Mouse (Mus musculus): ENCODE data around the gene Phf20.

Phf20 gene

DNA sequence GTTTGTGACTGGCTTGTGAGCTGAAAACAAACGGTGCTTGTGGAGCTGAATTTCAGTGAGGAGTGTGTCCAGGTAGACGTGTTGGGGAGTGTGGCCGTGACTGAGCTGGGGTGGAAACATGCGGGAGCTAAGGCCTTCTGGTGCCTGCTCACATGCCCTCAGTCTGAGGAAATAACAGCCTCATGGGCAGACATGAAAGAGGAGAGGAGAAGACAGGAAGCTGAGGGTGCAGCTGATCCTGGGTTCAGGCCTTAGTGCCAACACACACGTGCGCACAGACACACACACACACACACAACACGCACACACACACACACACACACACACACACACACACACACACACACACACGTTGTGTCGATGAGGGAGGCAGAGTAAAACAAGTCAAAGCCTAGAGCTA lies 71.4 kb downstream of the Phf20 start:
- no peak for DNase-seq (ENCODE audit: low spot score)

DNA sequence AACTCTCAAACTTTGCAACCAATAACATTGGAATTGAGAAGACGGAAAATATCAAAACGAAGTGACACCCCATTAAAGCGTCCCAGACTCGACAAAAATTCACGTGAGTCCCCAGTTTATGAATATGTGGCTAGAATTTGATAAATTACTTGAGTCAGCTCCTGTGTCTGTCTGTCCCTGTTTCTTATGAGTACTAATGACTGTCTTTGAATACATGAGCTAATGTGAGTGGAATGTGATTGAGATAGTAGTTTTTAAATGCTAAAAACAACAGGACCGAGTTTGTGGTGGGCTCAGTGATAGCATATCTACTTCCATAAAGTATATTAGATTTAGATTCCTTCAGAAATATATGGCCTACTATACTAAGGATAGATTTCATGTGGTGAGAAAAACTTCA lies 76.3 kb downstream of the Phf20 start:
- no peak for DNase-seq (ENCODE audit: low spot score)

- peak; percentile 89 for DNase-seq (ENCODE audit: low spot score)
Measured at GRCm38 (mm10) chr2:156278226-156279017, 82.2 kb downstream of the Phf20 start.

DNA sequence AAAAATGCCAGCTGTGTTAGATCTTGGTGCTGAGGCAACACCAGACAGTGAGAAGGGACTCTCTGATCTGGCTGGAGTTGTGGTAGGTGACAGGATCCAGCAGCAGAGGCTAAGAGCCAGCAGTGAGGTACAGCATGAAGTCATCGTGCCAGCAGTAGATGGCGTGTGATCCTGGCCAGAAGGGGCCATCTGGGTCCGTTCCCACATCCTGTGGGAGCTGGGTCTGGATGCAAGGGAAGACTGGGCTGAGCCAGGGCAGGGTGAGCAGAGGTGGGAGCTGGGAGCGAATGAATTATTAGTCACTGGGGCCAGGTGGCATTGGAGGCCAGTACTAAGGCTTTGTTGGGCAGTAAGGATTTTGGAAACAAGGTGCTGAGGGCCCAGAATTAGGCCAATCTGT lies 85.0 kb downstream of the Phf20 start:
- DNase-seq (ENCODE audit: low spot score), result no peak

DNA sequence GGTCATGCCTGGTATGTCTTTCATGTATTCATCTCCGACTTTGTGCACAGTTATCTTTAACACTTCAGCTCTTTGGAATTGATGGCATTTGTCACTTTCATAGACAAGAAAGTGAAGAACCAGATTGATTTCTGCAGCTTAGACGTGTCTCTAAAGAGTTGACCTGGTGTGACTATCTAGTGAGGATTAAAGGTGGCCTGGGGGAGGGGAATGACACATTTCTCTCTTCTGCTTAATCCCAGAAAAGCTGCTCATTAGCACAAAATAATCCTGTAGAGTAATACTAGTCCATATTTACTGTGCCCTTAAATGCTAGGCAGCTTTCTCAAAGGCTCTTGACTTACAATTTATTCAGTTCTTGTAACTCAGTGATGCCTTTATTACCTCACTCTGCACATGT lies 88.9 kb downstream of the Phf20 start:
- no peak for DNase-seq (ENCODE audit: low spot score)

DNA sequence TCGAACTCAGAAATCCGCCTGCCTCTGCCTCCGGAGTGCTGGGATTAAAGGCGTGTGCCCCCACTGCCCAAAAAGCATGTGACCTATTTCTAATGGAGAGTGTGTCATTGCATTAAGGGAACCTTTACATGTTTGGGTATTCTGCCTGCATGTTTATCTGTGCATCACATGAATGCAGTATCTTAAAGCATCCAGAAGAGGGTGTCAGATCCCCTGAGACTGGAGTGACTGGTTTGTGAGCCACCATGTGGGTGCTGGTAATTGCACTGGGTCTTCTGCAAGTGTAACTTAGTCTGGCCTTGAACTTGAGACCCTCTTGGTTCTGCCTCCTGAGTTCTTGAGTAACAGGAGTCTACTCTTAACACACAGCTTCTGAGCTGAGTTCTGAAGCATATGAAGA lies 90.5 kb downstream of the Phf20 start:
- no peak for DNase-seq (ENCODE audit: low spot score)

- no peak for DNase-seq (ENCODE audit: low spot score)
Measured at GRCm38 (mm10) chr2:156288222-156288621, 92.0 kb downstream of the Phf20 start.

GRCm38 (mm10) chr2:156289552-156290160 lies 93.4 kb downstream of the Phf20 start:
- no peak for DNase-seq (ENCODE audit: low spot score)

DNA sequence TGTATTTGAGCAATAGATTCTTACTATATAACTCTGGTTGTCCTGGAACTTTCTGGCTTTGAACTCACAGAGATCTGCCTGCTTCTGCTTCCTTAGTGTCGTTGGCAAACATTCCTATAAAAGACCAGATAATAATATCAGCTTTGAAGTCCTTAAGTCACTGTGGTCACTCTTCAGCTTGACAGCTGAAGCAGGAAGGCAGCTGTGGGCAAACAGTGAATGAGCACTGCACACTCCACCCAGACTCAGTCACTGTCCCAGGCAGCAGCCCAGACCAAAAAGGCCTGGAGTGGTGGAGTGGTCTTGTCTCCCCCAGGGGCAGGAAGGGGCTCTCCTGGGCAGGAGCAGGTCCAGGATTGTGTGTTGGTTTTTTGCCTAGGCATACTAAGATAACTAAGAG lies 95.7 kb downstream of the Phf20 start:
- no peak for DNase-seq (ENCODE audit: low spot score)

GRCm38 (mm10) chr2:156295601-156296063 lies 99.4 kb downstream of the Phf20 start:
- no peak for DNase-seq (ENCODE audit: low spot score)

DNA sequence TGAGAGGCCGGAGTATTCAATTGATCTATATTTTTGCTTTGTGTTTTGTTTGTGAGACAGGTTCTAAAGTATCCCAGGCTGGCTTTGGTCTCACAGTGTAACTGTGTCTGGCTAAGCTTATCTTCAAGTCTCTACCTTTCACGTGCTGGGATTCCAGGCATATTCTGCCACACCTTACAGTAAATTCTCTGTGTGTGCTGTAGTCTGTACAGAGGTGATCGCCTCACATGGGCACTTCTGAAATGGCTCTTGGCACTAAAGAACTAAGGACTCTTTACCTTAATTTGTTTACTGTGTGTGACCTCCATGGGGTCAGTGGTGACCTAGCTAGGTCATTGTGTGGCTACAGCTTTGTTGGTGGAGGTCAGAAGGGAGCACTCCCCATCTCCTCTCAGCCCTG lies 99.9 kb downstream of the Phf20 start:
- DNase-seq (ENCODE audit: low spot score), result no peak

GRCm38 (mm10) chr2:156297653-156298052 lies 101.4 kb downstream of the Phf20 start:
- no peak for DNase-seq (ENCODE audit: low spot score)

GRCm38 (mm10) chr2:156298458-156298857 lies 102.2 kb downstream of the Phf20 start:
- no peak for DNase-seq (ENCODE audit: low spot score)

- no peak for DNase-seq (ENCODE audit: low spot score)
Measured at GRCm38 (mm10) chr2:156302063-156302462, 105.8 kb downstream of the Phf20 start.

- no peak for DNase-seq (ENCODE audit: low spot score)
Measured at GRCm38 (mm10) chr2:156304351-156304750, 108.1 kb downstream of the Phf20 start.

DNA sequence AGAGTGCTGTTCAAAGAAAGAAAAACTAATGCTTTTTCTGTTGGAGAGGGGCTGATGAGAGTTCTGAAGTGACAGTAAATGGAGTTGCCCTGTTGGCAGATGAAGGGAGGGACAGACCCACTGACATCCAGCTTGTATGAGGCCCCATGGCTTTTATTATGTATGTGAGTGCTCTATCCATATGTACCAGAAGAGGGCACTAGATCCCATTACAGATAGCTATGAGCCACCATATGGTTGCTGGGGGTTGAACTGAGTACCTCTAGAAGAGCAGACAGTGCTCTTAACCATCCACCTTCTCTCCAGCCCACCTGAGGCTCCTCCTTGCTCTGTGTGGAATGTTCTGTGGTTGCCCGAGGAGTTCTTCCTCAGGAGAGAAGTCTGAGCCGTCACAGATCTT lies 109.6 kb downstream of the Phf20 start:
- DNase-seq (ENCODE audit: low spot score), result peak; percentile 72

- DNase-seq (ENCODE audit: low spot score), result peak; percentile 20
Measured at GRCm38 (mm10) chr2:156307261-156307660, 111.0 kb downstream of the Phf20 start.

- no peak for DNase-seq (ENCODE audit: low spot score)
Measured at GRCm38 (mm10) chr2:156309948-156310347, 113.7 kb downstream of the Phf20 start.

DNA sequence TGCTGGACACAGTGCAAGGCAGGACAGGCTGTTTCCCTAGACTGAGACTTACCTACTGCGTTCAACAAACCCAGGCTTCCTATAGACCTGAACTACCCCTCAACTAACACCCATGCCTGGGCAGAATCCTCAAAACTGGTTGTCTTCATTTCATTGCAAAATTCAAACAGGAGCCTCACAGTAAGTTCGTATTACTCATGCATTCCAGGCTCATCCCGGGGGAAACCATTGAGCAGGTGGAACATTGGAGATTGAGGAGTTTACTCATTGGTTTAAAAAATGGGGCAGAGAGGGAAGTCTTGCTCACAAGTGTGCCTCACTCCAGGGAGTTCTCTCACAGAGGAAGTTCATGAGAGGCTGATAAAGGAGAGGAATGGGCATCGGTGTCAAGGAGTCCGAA lies 114.2 kb downstream of the Phf20 start:
- DNase-seq (ENCODE audit: low spot score), result no peak

DNA sequence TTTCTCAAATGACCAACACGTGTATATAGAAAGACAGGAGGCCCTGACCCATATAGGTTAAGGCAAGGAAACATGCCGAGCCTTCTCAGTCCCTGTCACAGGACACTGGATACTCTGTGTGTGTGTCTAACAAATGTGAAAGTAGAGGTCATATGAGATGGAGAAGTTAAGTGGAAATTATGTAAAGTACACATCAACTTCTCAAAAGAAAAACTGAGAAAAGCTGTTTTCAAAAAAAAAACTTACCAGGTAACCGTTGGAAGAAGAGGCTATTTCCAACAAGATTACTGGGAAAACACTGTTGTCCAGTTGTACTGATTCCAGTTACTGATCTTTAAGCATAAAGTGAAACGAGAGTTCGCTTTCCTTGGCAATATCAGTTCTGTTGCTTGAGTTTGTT lies 114.7 kb downstream of the Phf20 start:
- no peak for DNase-seq (ENCODE audit: low spot score)

- peak; percentile 47 for DNase-seq (ENCODE audit: low spot score)
Measured at GRCm38 (mm10) chr2:156311441-156311840, 115.2 kb downstream of the Phf20 start.

DNA sequence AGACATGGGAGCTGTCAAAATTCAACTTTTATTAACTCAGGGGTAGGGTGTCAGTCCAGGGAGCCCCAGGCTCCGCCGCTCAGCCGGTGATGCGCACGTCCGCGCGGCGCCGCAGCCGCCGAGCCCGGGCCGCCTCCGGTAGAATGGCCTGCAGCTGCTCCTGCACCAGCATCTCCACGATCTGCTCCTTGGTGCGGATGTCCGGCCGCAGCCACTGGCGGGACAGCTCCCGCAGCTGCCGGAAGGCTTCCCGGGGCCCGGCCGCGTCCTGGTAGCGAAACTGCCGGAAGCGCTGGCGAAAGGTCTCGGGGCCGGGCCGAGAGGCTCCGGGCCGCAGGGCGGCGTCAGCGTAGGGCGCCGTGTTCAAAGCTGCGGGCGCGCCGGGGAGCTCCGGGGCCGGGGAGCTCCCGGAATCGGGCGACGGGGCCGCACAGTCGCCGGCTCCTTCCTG lies 115.6 kb downstream of the Phf20 start:
- peak; percentile 63 for DNase-seq (ENCODE audit: low spot score)

DNA sequence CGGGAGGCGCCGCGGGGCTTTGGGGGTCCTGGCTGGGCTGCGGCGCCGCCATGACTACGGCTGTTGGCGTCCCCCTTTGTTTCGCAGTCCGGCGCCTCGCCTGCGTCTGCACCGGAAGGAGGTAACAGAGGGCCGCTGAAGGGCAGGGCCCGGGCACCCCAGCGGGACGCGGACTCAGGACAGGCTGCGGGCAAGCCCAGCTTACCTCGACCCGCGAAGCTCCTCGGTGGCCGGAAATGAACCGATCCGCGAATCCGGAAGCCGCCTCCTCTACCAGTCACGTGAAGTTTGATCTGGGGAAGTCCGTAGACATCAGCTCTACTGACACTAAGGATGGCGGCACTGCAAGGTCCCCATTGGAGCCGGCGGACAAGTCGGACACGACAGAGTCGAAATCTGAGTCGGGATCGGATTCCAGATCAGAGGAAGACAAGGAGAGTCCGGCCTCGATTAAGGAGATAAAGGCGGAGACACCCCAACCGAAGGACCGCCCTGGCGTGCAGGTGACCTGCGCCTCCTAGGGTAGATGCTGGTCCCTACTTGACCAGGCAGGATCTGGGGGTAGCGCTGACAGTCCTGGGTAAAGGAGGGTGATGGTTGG lies 116.1 kb downstream of the Phf20 start, which contains the start of the genes Cnbd2 and Scand1:
Gene Cnbd2, plus strand, starts transcription at position 3 of the 601 bp plus-strand sequence.
Gene Scand1, minus strand, starts transcription at position 408 of the 601 bp plus-strand sequence.
- DNase-seq (ENCODE audit: low spot score), result peak; percentile 91

Data from embryo, embryonic 10.5 days (tissue).